Mouse (Mus musculus): Measurements from ENCODE around the gene Ppp2r5a.

GRCm38 (mm10) chr1:191362412-191362811, 40.7 kb downstream of the Ppp2r5a start:
- TF ChIP-seq CTCF (IDR thresholded peaks at IDR 0.05; ENCODE audit: low read depth, low read length) (no peak), EP300 (IDR thresholded peaks at IDR 0.05; ENCODE audit: insufficient read depth, low read depth, low read length) (no peak)
